Mouse (Mus musculus): Measurements from ENCODE around the gene Pax3. TPM values are rescaled to one million over a fixed set of nuclear protein-coding genes. Genes with fewer than 3 reads are reported as not detected.

Gene Pax3
- total and polyA plus RNA-seq, 3 experiments, result 0.08 to 0.10 TPM; not detected in 1

- no peaks in the 10 kb centered on the region for H3K4me1 ChIP-seq (ENCODE audit: control insufficient read depth in 1 of 2, insufficient read depth in 2 of 2)
- H3K27ac ChIP-seq (ENCODE audit: insufficient read depth, low read depth), result no peak overlapping the region
- dilution Hi-C loops (cut with MboI; ENCODE audit: extremely low pct_ligation_motif_present, extremely low pct_unique_long_range_greater_than_20kb, low sequenced_read_pairs), result no loop called here
- H3K79me2 ChIP-seq (replicated peaks; ENCODE audit: control insufficient read depth, extremely low read depth, insufficient read depth, poor library complexity, severe bottlenecking), result no peaks in the 10 kb centered on the region
- H3K4me3 ChIP-seq (replicated peaks in 1 of 3; ENCODE audit: low read depth in 2 of 3, low read length in 2 of 3, poor library complexity in 1 of 3), result no peak overlapping the region
- no peaks in the 10 kb centered on the region for H3K27me3 ChIP-seq (replicated peaks)
- no peak overlapping the region for H3K4me2 ChIP-seq (ENCODE audit: insufficient read depth, low read depth, poor library complexity, severe bottlenecking)
- in situ Hi-C loops (cut with MboI; ENCODE audit: low pct_ligation_motif_present, low pct_unique_long_range_greater_than_20kb, low sequenced_read_pairs), result no loop called here
- DNase-seq (ENCODE audit: extremely low read depth), result no peak
- peaks cover 6% of the 10 kb centered on the region for H3K9me3 ChIP-seq (replicated peaks; ENCODE audit: low read length)
- H3K36me3 ChIP-seq (replicated peaks in 1 of 2; ENCODE audit: control insufficient read depth in 1 of 2, insufficient read depth in 1 of 2, low read length in 1 of 2), result no peaks in the 10 kb centered on the region
- no peak overlapping the region for H3K9ac ChIP-seq (ENCODE audit: insufficient read depth, low read depth)
- TF ChIP-seq MYC (IDR thresholded peaks at IDR 0.05; ENCODE audit: low read depth, low read length) (no peak), UBTF (IDR thresholded peaks at IDR 0.05; ENCODE audit: low read depth, low read length) (no peak), USF1 (IDR thresholded peaks at IDR 0.05; ENCODE audit: low read depth, low read length) (no peak), MAZ (IDR thresholded peaks at IDR 0.05; ENCODE audit: low read depth, low read length) (no peak), E2F4 (IDR thresholded peaks at IDR 0.05; ENCODE audit: insufficient replicate concordance, low read depth, low read length) (no peak), ELF1 (IDR thresholded peaks at IDR 0.05; ENCODE audit: low read depth, low read length) (no peak), MXI1 (IDR thresholded peaks at IDR 0.05; ENCODE audit: low read depth, low read length) (no peak)
These were observed 2.4 kb downstream of the Pax3 start for GRCm38 (mm10) chr1:78194381-78195047.

- Histone ChIP-seq H3K79me2 (replicated peaks; ENCODE audit: control insufficient read depth, extremely low read depth, insufficient read depth, poor library complexity, severe bottlenecking) (no peaks in the 10 kb centered on the region), H3K27ac (ENCODE audit: insufficient read depth, low read depth) (no peak overlapping the region), H3K4me3 (replicated peaks in 1 of 3; ENCODE audit: low read depth in 2 of 3, low read length in 2 of 3, poor library complexity in 1 of 3) (no peak overlapping the region), H3K36me3 (replicated peaks in 1 of 2; ENCODE audit: control insufficient read depth in 1 of 2, insufficient read depth in 1 of 2, low read length in 1 of 2) (no peaks in the 10 kb centered on the region), H3K4me1 (ENCODE audit: control insufficient read depth in 1 of 2, insufficient read depth in 2 of 2) (no peaks in the 10 kb centered on the region), H3K9ac (ENCODE audit: insufficient read depth, low read depth) (no peak overlapping the region), H3K27me3 (replicated peaks) (no peaks in the 10 kb centered on the region), H3K4me2 (ENCODE audit: insufficient read depth, low read depth, poor library complexity, severe bottlenecking) (no peak overlapping the region), H3K9me3 (replicated peaks; ENCODE audit: low read length) (peaks cover 6% of the 10 kb centered on the region)
- in situ Hi-C loops (cut with MboI; ENCODE audit: low pct_ligation_motif_present, low pct_unique_long_range_greater_than_20kb, low sequenced_read_pairs), result no loop called here
- TF ChIP-seq TCF12 (IDR thresholded peaks at IDR 0.05; ENCODE audit: low read depth, low read length) (no peak), POLR2AphosphoS2 (IDR thresholded peaks at IDR 0.05; ENCODE audit: low read depth, low read length) (no peak), SIN3A (IDR thresholded peaks at IDR 0.05; ENCODE audit: low read length) (no peak), ELF1 (IDR thresholded peaks at IDR 0.05; ENCODE audit: low read depth, low read length) (no peak), BHLHE40 (IDR thresholded peaks at IDR 0.05; ENCODE audit: low read depth, low read length) (no peak), EP300 (IDR thresholded peaks at IDR 0.05; ENCODE audit: low read length) (no peak), UBTF (IDR thresholded peaks at IDR 0.05; ENCODE audit: low read depth, low read length) (no peak), CHD1 (IDR thresholded peaks at IDR 0.05; ENCODE audit: low read depth, low read length) (no peak), JUND (conservative IDR thresholded peaks at IDR 0.05; ENCODE audit: low read depth, low read length) (no peak), RCOR1 (conservative IDR thresholded peaks at IDR 0.05; ENCODE audit: low read depth, low read length) (no peak), CTCF (conservative IDR thresholded peaks at IDR 0.05 in 1 of 2, IDR thresholded peaks at IDR 0.05 in 1 of 2; ENCODE audit: low read depth in 2 of 2, low read length in 2 of 2) (no peak), ZKSCAN1 (IDR thresholded peaks at IDR 0.05; ENCODE audit: borderline replicate concordance, low read depth, low read length) (no peak), MXI1 (IDR thresholded peaks at IDR 0.05; ENCODE audit: low read depth, low read length) (no peak), ETS1 (conservative IDR thresholded peaks at IDR 0.05; ENCODE audit: low read depth, low read length) (no peak), USF1 (IDR thresholded peaks at IDR 0.05; ENCODE audit: low read depth, low read length) (no peak), IRF4 (IDR thresholded peaks at IDR 0.05; ENCODE audit: low read depth, low read length) (no peak), RAD21 (IDR thresholded peaks at IDR 0.05; ENCODE audit: low read depth, low read length) (no peak), JUN (IDR thresholded peaks at IDR 0.05; ENCODE audit: insufficient read depth, low read depth, low read length) (no peak), USF2 (conservative IDR thresholded peaks at IDR 0.05; ENCODE audit: low read depth, low read length) (no peak), NELFE (IDR thresholded peaks at IDR 0.05; ENCODE audit: low read depth, low read length) (no peak)
- no peak for DNase-seq (ENCODE audit: extremely low read depth)
- dilution Hi-C loops (cut with MboI; ENCODE audit: extremely low pct_ligation_motif_present, extremely low pct_unique_long_range_greater_than_20kb, low sequenced_read_pairs), result no loop called here
These were observed 3.4 kb downstream of the Pax3 start for GRCm38 (mm10) chr1:78193465-78193991.
